Mouse (Mus musculus) limb, embryonic 11.5 days (tissue): ENCODE measurements around the gene Fth1. TPM values are rescaled to one million over a fixed set of nuclear protein-coding genes. Genes with fewer than 3 reads are reported as not detected.

ENCODE experiments used
- ATAC-seq: fragments of 200-750 bp; cut with Nextera tagmentation; 2 replicates; pipeline ENCODE4 v1.8.0; 2017; ENCODE audit warnings: low read depth; ENCODE audit not compliant: insufficient number of reproducible peaks, low FRiP score, low TSS enrichment
- DNase-seq: peaks from one replicate; pipeline ENCODE4 v3.0.0-alpha.2; 2015; ENCODE audit warnings: low spot score
- H3K27ac ChIP-seq: fragments of 300-500 bp; sonication (generic); replicated peaks from 2 replicates; pipeline ENCODE4 v1.5.1; 2014; ENCODE audit warnings: low read depth, mild to moderate bottlenecking, low read length
- H3K27me3 ChIP-seq: fragments of 300-500 bp; sonication (generic); 2 replicates; pipeline ENCODE4 v1.6.1; 2014; ENCODE audit warnings: mild to moderate bottlenecking, low read length, mixed read lengths; ENCODE audit not compliant: control insufficient read depth, insufficient read depth
- H3K36me3 ChIP-seq: fragments of 300-500 bp; sonication (generic); 2 replicates; pipeline ENCODE4 v1.6.1; 2014; ENCODE audit warnings: mild to moderate bottlenecking, low read length, moderate library complexity, mixed read lengths; ENCODE audit not compliant: control insufficient read depth, insufficient read depth
- H3K4me1 ChIP-seq: fragments of 300-500 bp; sonication (generic); 2 replicates; pipeline ENCODE4 v1.6.1; 2014; ENCODE audit warnings: low read length, mixed read lengths; ENCODE audit not compliant: control insufficient read depth, insufficient read depth
- H3K4me2 ChIP-seq: fragments of 300-500 bp; sonication (generic); 2 replicates; pipeline ENCODE4 v1.6.1; 2014; ENCODE audit warnings: low read depth, mild to moderate bottlenecking, moderate library complexity; ENCODE audit not compliant: severe bottlenecking
- H3K4me3 ChIP-seq: fragments of 300-500 bp; sonication (generic); 2 replicates; pipeline ENCODE4 v1.5.1; 2014; ENCODE audit warnings: low read depth, low read length
- H3K9ac ChIP-seq: fragments of 300-500 bp; sonication (generic); 2 replicates; pipeline ENCODE4 v1.6.1; 2014; ENCODE audit warnings: mild to moderate bottlenecking, low read length
- H3K9me3 ChIP-seq: fragments of 300-500 bp; sonication (generic); 2 replicates; pipeline ENCODE4 v1.6.1; 2016; ENCODE audit warnings: low read length; ENCODE audit not compliant: control insufficient read depth
- WGBS: fragments of 180-500 bp; shearing (Covaris S2); extraction: QIAGEN DNeasy Blood & Tissue Kit; methylation state at CpG from one replicate; pipeline ENCODE4 v1.1.7; 2014; 5-methylcytosine and 5-hydroxymethylcytosine counted together
- polyA plus RNA-seq: library from polyadenylated mRNA; unstranded; fragments of >200 nt; fragmentation: Nextera tagmentation; extraction: Ambion mirVana; gene quantifications from 2 replicates; pipeline ENCODE4 v1.2.1, GENCODE M21; 2014

Gene Fth1
- polyA plus RNA-seq, 1 experiment from 2014 or later: 1,219 TPM

DNA sequence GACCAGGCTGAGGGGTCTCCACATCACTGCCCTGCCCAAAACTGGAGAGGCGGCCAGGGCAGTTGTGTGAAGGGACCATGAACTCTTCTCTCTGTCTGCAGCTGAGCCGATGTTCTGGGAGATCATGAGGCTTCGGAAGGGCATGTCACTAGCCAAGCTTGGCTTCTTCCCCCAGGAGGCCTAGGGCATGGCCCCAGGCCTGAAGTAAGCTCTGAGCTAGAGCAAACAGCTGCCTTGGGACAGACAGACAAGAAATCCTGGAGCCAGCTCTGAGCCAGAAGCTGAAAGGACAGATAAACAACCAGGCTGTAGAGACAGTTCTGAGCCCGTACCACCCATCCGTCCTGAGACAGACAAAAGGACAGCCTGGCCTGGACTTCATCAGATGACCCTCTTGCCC, 54.0 kb downstream of the Fth1 start:
- H3K27ac ChIP-seq: no peak overlapping the region
- ATAC-seq: no peak
- peaks cover 2% of the 10 kb centered on the region; the same call in 1 of the 2 replicates for H3K36me3 ChIP-seq
- H3K27me3 ChIP-seq: no peaks in the 10 kb centered on the region
- WGBS: 92% methylated on average over 5 of the region's 5 CpGs
- H3K4me1 ChIP-seq: no peaks in the 10 kb centered on the region
- no peak overlapping the region for H3K4me2 ChIP-seq
- no peak overlapping the region for H3K4me3 ChIP-seq
- no peaks in the 10 kb centered on the region for H3K9me3 ChIP-seq
- H3K9ac ChIP-seq: no peak overlapping the region
- DNase-seq: no peak

Other genes starting within 250 kb of the Fth1 start
- gene Scgb2a2, start 133.0 kb upstream of the Fth1 start, polyA plus RNA-seq: not detected in 2 replicates
- gene Incenp, start 81.0 kb upstream of the Fth1 start, polyA plus RNA-seq: 116 and 117 TPM in 2 replicates
- gene Best1, start 21.0 kb downstream of the Fth1 start, polyA plus RNA-seq: 1.9 and 2.4 TPM in 2 replicates
- gene Rab3il1, start 21.1 kb downstream of the Fth1 start, polyA plus RNA-seq: 39.8 and 44.5 TPM in 2 replicates
- gene Fads3, start 61.0 kb downstream of the Fth1 start, polyA plus RNA-seq: 2.3 and 3.3 TPM in 2 replicates
- gene Fads2, start 121.1 kb downstream of the Fth1 start, polyA plus RNA-seq: 55.1 and 57.0 TPM in 2 replicates
- gene Fads1, start 202.3 kb downstream of the Fth1 start, polyA plus RNA-seq: 138 and 145 TPM in 2 replicates
- 419 and 442 TPM in 2 replicates for gene Tmem258, start 223.4 kb downstream of the Fth1 start, polyA plus RNA-seq
- 135 and 140 TPM in 2 replicates for gene Fen1, start 223.6 kb downstream of the Fth1 start, polyA plus RNA-seq